Mouse (Mus musculus) embryonic facial prominence, embryonic 10.5 days (tissue): ENCODE measurements around the gene Clcn5. TPM values are rescaled to one million over a fixed set of nuclear protein-coding genes. Genes with fewer than 3 reads are reported as not detected.
A peak's percentile ranks its signal among the peaks of the same experiment; 100 is the strongest.

Experiments used
- DNase-seq: peaks from one replicate; pipeline ENCODE4 v3.0.0-alpha.2; 2017; ENCODE audit warnings: low spot score
- H3K27ac ChIP-seq: fragments of 300-500 bp; sonication (generic); replicated peaks from 2 replicates; pipeline ENCODE4 v1.5.1; 2016; ENCODE audit warnings: mild to moderate bottlenecking
- H3K27me3 ChIP-seq: fragments of 300-500 bp; sonication (generic); replicated peaks from 2 replicates; pipeline ENCODE4 v1.6.1; 2016; ENCODE audit warnings: low read depth, mild to moderate bottlenecking; ENCODE audit not compliant: poor library complexity, severe bottlenecking
- H3K36me3 ChIP-seq: fragments of 300-500 bp; sonication (generic); replicated peaks from 2 replicates; pipeline ENCODE4 v1.6.1; 2016; ENCODE audit warnings: mild to moderate bottlenecking, moderate library complexity
- H3K4me1 ChIP-seq: fragments of 300-500 bp; sonication (generic); 2 replicates; pipeline ENCODE4 v1.6.1; 2016
- H3K4me3 ChIP-seq: fragments of 300-500 bp; sonication (generic); 2 replicates; pipeline ENCODE4 v1.5.1; 2016; ENCODE audit warnings: mild to moderate bottlenecking, moderate library complexity
- H3K9me3 ChIP-seq: fragments of 300-500 bp; sonication (generic); 2 replicates; pipeline ENCODE4 v1.6.1; 2016; ENCODE audit warnings: mild to moderate bottlenecking
- WGBS: fragments of 180-500 bp; shearing (Covaris S2); methylation state at CpG from one replicate; pipeline ENCODE4 v1.1.7; 2016; 5-methylcytosine and 5-hydroxymethylcytosine counted together
- polyA plus RNA-seq: library from polyadenylated mRNA; unstranded; fragments of >200 nt; fragmentation: Nextera tagmentation; extraction: Ambion mirVana; gene quantifications from 2 replicates; pipeline ENCODE4 v1.2.1, GENCODE M21; 2016

Clcn5 gene
- polyA plus RNA-seq, 1 experiment from 2014 or later = 19.4 TPM

GRCm38 (mm10) chrX:7287051-7287734, 32.0 kb downstream of the Clcn5 start:
- Histone ChIP-seq H3K9me3 (no peaks in the 10 kb centered on the region), H3K27ac (no peak overlapping the region), H3K4me3 (no peak overlapping the region), H3K4me1 (no peaks in the 10 kb centered on the region), H3K36me3 (no peaks in the 10 kb centered on the region), H3K27me3 (no peaks in the 10 kb centered on the region)
- 80% methylated on average over 2 of the region's 2 CpGs for WGBS
- DNase-seq = no peak

GRCm38 (mm10) chrX:7282636-7283035, 36.5 kb downstream of the Clcn5 start:
- no peak overlapping the region for H3K4me3 ChIP-seq
- H3K27me3 ChIP-seq = no peaks in the 10 kb centered on the region
- H3K27ac ChIP-seq = no peak overlapping the region
- no peaks in the 10 kb centered on the region for H3K36me3 ChIP-seq
- WGBS = 69% methylated on average over 1 of the region's 1 CpGs
- H3K9me3 ChIP-seq = no peaks in the 10 kb centered on the region
- DNase-seq = no peak
- no peaks in the 10 kb centered on the region for H3K4me1 ChIP-seq

- DNase-seq = no peak
Measured at GRCm38 (mm10) chrX:7279722-7280121, 39.4 kb downstream of the Clcn5 start.

GRCm38 (mm10) chrX:7276564-7276963, 42.6 kb downstream of the Clcn5 start:
- Histone ChIP-seq H3K27me3 (no peaks in the 10 kb centered on the region), H3K9me3 (no peaks in the 10 kb centered on the region), H3K4me3 (no peak overlapping the region), H3K4me1 (no peaks in the 10 kb centered on the region), H3K36me3 (no peaks in the 10 kb centered on the region), H3K27ac (no peak overlapping the region)
- DNase-seq = no peak
- 80% methylated on average over 6 of the region's 6 CpGs for WGBS

More at GRCm38 (mm10) chrX:7279722-7280121, 39.4 kb downstream of the Clcn5 start:
- H3K4me1 ChIP-seq = no peaks in the 10 kb centered on the region
- H3K27ac ChIP-seq = no peak overlapping the region
- 83% methylated on average over 5 of the region's 5 CpGs for WGBS
- no peaks in the 10 kb centered on the region for H3K9me3 ChIP-seq
- H3K36me3 ChIP-seq = no peaks in the 10 kb centered on the region
- no peaks in the 10 kb centered on the region for H3K27me3 ChIP-seq
- H3K4me3 ChIP-seq = no peak overlapping the region

- no peak overlapping the region for H3K27ac ChIP-seq
- H3K4me3 ChIP-seq = no peak overlapping the region
- 92% methylated on average over 5 of the region's 5 CpGs for WGBS
- H3K4me1 ChIP-seq = peaks cover 4% of the 10 kb centered on the region; the same call in 1 of the 2 replicates
- H3K36me3 ChIP-seq = no peaks in the 10 kb centered on the region
- no peaks in the 10 kb centered on the region for H3K27me3 ChIP-seq
- DNase-seq = no peak
- no peaks in the 10 kb centered on the region for H3K9me3 ChIP-seq
Measured at GRCm38 (mm10) chrX:7261149-7261548, 58.0 kb downstream of the Clcn5 start.

GRCm38 (mm10) chrX:7260400-7261113, 58.6 kb downstream of the Clcn5 start:
- no peaks in the 10 kb centered on the region for H3K9me3 ChIP-seq
- whole genome bisulfite sequencing = 67% methylated on average over 5 of the region's 5 CpGs
- DNase-seq = no peak
- peaks cover 4% of the 10 kb centered on the region; the same call in 1 of the 2 replicates for H3K4me1 ChIP-seq
- H3K36me3 ChIP-seq = no peaks in the 10 kb centered on the region
- no peak overlapping the region for H3K27ac ChIP-seq
- no peak overlapping the region for H3K4me3 ChIP-seq
- no peaks in the 10 kb centered on the region for H3K27me3 ChIP-seq

- Histone ChIP-seq H3K27me3 (no peaks in the 10 kb centered on the region), H3K4me1 (peaks cover 4% of the 10 kb centered on the region; the same call in 1 of the 2 replicates), H3K27ac (no peak overlapping the region), H3K9me3 (no peaks in the 10 kb centered on the region), H3K36me3 (no peaks in the 10 kb centered on the region), H3K4me3 (no peak overlapping the region)
- DNase-seq = no peak
- 83% methylated on average over 3 of the region's 3 CpGs for WGBS
Measured at GRCm38 (mm10) chrX:7259718-7260117, 59.4 kb downstream of the Clcn5 start.

GRCm38 (mm10) chrX:7256022-7256421, 63.1 kb downstream of the Clcn5 start:
- Histone ChIP-seq H3K4me1 (peaks cover 2% of the 10 kb centered on the region; the same call in 1 of the 2 replicates), H3K4me3 (no peak overlapping the region), H3K27me3 (no peaks in the 10 kb centered on the region), H3K27ac (no peak overlapping the region), H3K36me3 (no peaks in the 10 kb centered on the region), H3K9me3 (no peaks in the 10 kb centered on the region)
- no peak for DNase-seq
- 87% methylated on average over 3 of the region's 3 CpGs for WGBS

GRCm38 (mm10) chrX:7204099-7204498, 115.1 kb downstream of the Clcn5 start:
- no peak overlapping the region for H3K27ac ChIP-seq
- peaks cover 11% of the 10 kb centered on the region for H3K4me1 ChIP-seq
- no peaks in the 10 kb centered on the region for H3K9me3 ChIP-seq
- H3K36me3 ChIP-seq = no peaks in the 10 kb centered on the region
- WGBS = 85% methylated on average over 5 of the region's 5 CpGs
- no peaks in the 10 kb centered on the region for H3K27me3 ChIP-seq
- DNase-seq = no peak
- no peak overlapping the region for H3K4me3 ChIP-seq

GRCm38 (mm10) chrX:7203535-7203934, 115.6 kb downstream of the Clcn5 start:
- DNase-seq = no peak
- Histone ChIP-seq H3K9me3 (no peaks in the 10 kb centered on the region), H3K4me1 (peaks cover 11% of the 10 kb centered on the region), H3K27me3 (no peaks in the 10 kb centered on the region), H3K4me3 (no peak overlapping the region), H3K27ac (no peak overlapping the region), H3K36me3 (no peaks in the 10 kb centered on the region)
- 82% methylated on average over 3 of the region's 3 CpGs for WGBS

- no peak for DNase-seq
- WGBS = 58% methylated on average over 1 of the region's 1 CpGs
- Histone ChIP-seq H3K27me3 (no peaks in the 10 kb centered on the region), H3K4me1 (peaks cover 11% of the 10 kb centered on the region), H3K27ac (no peak overlapping the region), H3K36me3 (no peaks in the 10 kb centered on the region), H3K4me3 (no peak overlapping the region), H3K9me3 (no peaks in the 10 kb centered on the region)
Measured at GRCm38 (mm10) chrX:7197833-7198232, 121.3 kb downstream of the Clcn5 start.

GRCm38 (mm10) chrX:7190816-7191215, 128.3 kb downstream of the Clcn5 start:
- 92% methylated on average over 4 of the region's 4 CpGs for WGBS
- Histone ChIP-seq H3K4me1 (no peaks in the 10 kb centered on the region), H3K36me3 (peaks cover 3% of the 10 kb centered on the region; the same call in 1 of the 2 replicates), H3K4me3 (no peak overlapping the region), H3K9me3 (no peaks in the 10 kb centered on the region), H3K27ac (no peak overlapping the region), H3K27me3 (no peaks in the 10 kb centered on the region)
- no peak for DNase-seq

- Histone ChIP-seq H3K4me1 (no peaks in the 10 kb centered on the region), H3K36me3 (peaks cover 11% of the 10 kb centered on the region), H3K4me3 (peak overlapping the region; percentile 55), H3K27ac (peak overlapping the region; percentile 87), H3K27me3 (no peaks in the 10 kb centered on the region), H3K9me3 (no peaks in the 10 kb centered on the region)
- peak; percentile 77 for DNase-seq
- WGBS = 16% methylated on average over 17 of the region's 17 CpGs
Measured at GRCm38 (mm10) chrX:7188311-7188807, 130.8 kb downstream of the Clcn5 start.
